Mouse (Mus musculus): Measurements from ENCODE around the gene Adamts8.

Gene Adamts8

GRCm38 (mm10) chr9:30922197-30922894, 20.0 kb upstream of the Adamts8 start, which contains the start of gene Adamts15:
TSS of gene Adamts15 (minus strand) at chr9:30922452.
- DNase-seq (ENCODE audit: low spot score in 2 of 2) = peak; percentile 68 to 73

DNA sequence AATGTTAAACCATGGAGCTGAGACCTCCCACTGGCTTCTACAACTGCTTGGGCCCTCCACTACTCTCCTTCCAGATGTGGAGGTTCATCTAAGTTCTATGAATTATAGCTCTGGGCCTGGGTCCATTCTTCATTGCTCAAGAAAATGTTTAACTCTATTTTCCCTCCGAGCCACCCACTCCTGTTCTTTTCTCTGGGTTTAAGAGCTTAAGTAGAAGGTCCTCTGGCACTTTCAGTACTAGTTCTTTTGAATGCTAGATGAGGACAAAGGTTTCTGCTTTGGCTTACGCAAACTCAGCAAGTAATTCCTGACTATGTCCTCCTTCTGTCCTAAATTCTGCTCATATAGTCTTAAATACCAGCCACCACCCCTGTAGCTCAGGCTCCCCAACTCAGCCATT, 13.6 kb upstream of the Adamts8 start:
- DNase-seq (ENCODE audit: low spot score in 2 of 2) = no peak

- no peak for DNase-seq (ENCODE audit: low spot score in 2 of 2)
These were observed 10.0 kb upstream of the Adamts8 start for GRCm38 (mm10) chr9:30932346-30932745.

DNA sequence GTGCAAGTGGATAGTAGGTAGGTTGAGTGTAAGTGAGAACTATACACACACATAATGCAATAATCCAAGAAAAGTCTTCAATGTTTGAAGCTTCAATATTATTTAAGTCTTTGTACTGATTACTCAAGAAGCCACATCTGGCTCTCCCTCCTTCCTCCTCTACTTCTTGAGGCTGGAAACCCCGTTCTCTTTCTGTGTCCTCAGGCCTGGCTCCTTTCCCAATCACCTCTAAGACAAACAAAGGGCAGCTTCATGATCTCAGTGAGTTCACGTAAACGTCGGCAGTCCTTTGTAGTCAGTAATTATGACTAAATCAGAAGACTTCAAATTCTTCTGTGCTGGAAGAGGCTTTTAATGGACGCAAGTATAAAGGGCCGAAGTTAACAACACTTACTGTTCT, 7.5 kb upstream of the Adamts8 start:
- no peak for DNase-seq (ENCODE audit: low spot score in 2 of 2)

- no peak for DNase-seq (ENCODE audit: low spot score in 2 of 2)
These were observed 5.5 kb upstream of the Adamts8 start for GRCm38 (mm10) chr9:30936674-30937438.

- DNase-seq (ENCODE audit: low spot score in 2 of 2) = peak in 1 of 2 experiments; percentile 82
These were observed 2.0 kb upstream of the Adamts8 start for GRCm38 (mm10) chr9:30940328-30940727.

DNA sequence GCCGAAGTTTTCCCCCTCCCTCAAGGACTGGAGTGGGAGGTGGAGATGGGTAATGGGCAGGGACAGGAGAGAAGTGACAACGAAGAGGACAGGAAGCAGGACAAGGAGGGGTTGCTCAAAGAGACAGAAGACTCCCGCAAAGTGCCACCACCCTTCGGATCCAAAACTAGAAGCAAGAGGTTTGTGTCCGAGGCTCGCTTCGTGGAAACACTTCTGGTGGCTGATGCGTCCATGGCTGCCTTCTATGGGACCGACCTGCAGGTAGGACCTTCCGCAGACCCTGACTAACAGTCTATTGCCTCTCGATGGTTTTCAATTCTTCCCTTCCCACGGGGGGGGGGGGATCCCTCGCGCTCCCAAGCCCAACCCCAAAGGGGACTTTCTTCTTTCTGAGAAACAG, 979 bp downstream of the Adamts8 start:
- no peak for DNase-seq (ENCODE audit: low spot score in 2 of 2)

- DNase-seq (ENCODE audit: low spot score in 2 of 2) = no peak
These were observed 1.9 kb downstream of the Adamts8 start for GRCm38 (mm10) chr9:30944234-30944633.

- DNase-seq (ENCODE audit: low spot score in 2 of 2) = no peak
These were observed 2.9 kb downstream of the Adamts8 start for GRCm38 (mm10) chr9:30945276-30945675.

- no peak for DNase-seq (ENCODE audit: low spot score in 2 of 2)
These were observed 7.1 kb downstream of the Adamts8 start for GRCm38 (mm10) chr9:30949422-30949821.

- no peak for DNase-seq (ENCODE audit: low spot score in 2 of 2)
These were observed 7.6 kb downstream of the Adamts8 start for GRCm38 (mm10) chr9:30949971-30950370.

GRCm38 (mm10) chr9:30950592-30950991, 8.2 kb downstream of the Adamts8 start:
- DNase-seq (ENCODE audit: low spot score in 2 of 2) = no peak

GRCm38 (mm10) chr9:30951461-30951860, 9.1 kb downstream of the Adamts8 start:
- DNase-seq (ENCODE audit: low spot score in 2 of 2) = peak in 1 of 2 experiments; percentile 25

- DNase-seq (ENCODE audit: low spot score in 2 of 2) = no peak
These were observed 10.9 kb downstream of the Adamts8 start for GRCm38 (mm10) chr9:30953287-30953686.

DNA sequence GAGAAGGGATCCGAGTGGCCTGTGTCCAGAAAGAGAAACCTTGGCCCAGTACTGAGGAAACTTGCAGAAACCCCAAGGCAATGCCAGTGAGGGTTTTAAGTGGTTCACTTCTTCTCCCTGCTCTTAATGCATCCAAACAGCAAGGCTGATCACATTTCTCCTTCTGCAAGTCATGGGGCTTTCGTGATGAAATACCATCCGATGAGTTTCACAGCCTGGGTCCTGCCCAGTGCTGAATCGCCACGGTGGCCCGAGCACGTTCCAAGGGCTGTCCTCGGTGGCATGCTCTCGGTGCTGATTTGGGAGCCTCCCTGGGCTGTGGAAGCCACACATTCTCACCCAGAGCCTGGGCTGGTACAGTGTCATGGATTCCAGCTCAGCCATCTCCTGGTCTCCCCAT, 12.9 kb downstream of the Adamts8 start:
- no peak for DNase-seq (ENCODE audit: low spot score in 2 of 2)

- DNase-seq (ENCODE audit: low spot score in 2 of 2) = no peak
These were observed 21.4 kb downstream of the Adamts8 start for GRCm38 (mm10) chr9:30963780-30964179.

DNA sequence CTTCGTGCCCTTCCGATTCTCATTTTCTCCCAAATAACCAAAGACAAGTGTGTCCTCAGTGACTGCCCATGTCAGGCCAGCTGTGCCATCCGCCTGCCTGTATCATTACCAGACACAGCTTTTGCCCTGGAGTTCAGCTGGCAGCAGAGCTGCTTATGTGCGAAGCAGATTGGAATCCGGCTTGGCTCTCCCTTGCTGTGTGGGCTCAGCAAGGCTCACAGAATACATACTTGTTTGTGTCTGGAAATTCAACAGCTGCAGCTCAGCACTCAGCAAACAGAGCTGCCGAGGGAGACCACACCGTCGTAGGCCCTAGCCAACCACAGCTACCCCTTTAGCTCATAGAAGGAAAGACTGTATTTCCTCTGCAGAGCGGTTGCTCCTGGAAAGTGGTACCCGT, 22.3 kb downstream of the Adamts8 start:
- no peak for DNase-seq (ENCODE audit: low spot score in 2 of 2)

- DNase-seq (ENCODE audit: low spot score in 2 of 2) = no peak
These were observed 24.5 kb downstream of the Adamts8 start for GRCm38 (mm10) chr9:30966881-30967280.

DNA sequence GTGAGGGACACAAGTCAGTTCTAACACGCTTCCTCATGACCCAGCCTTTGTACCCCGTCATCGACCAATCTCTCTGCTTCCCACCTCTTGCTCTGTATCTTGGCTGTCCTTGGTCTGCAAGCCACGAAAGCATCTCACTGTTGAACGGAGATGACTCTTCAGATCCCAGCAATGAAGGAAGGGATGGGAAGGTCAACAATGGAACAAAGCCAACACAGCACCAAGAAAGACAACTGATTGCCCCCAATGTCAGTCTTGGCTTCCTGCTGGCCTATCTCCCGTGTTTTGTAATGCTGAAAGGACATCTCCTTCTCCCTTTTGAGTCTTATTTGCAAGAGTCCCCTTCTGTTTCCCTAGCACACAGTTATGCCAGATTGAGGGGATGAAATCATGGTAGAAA, 25.8 kb downstream of the Adamts8 start:
- no peak for DNase-seq (ENCODE audit: low spot score in 2 of 2)

GRCm38 (mm10) chr9:30970001-30970400, 27.6 kb downstream of the Adamts8 start:
- no peak for DNase-seq (ENCODE audit: low spot score in 2 of 2)

DNA sequence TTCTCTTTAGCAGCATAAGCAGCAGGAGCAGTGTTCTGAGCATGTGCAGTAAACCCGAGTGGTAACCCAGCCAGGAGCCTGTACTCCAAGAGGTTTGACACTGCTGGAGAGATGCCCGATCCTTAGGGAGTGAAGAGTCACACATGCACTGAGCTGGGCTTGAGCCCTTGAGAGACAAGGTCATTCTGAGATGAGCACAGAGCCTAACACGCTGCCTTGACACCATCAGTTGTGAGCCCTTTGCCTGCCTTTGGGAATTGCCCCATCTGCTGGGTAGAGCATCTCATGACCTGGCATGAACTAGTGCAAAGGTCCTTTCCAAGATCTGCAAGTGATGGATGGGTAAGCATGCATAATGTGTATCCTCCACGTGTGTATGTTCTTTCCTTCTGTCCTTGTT, 29.6 kb downstream of the Adamts8 start:
- no peak for DNase-seq (ENCODE audit: low spot score in 2 of 2)

DNA sequence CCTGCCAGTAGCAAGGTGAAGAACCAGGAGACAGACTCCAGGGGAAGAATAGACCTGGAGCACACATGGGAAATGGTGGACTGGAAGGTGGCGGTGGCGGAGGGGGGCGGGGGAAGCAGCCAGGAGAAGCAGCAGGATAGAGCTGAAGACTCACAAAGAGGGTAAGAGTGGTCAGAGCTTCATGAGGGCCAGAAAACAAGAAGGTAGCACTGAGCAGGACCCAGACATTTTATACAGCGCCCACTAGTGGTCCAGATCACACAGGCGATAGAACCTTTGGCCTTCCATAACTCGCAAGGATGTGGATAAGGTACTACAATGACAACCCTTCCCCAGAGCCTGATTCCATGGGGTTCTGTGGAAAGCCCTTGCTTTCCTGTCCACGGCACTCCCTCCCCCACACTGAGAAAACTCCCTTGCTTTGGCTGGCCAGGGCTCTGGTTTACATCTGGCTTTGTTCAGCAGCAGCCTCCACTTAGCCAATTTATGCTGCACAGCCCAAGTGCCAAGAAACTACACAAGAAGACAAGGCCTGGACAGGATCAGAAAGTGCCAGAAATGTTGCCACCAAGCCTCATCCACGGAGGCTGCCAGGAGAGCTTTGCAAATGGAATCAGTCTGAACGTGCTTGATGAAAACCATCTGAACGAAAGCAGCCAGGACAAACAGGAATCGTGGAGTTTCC, 34.1 kb downstream of the Adamts8 start:
- DNase-seq (ENCODE audit: low spot score in 2 of 2) = peak; percentile 19 to 43

DNA sequence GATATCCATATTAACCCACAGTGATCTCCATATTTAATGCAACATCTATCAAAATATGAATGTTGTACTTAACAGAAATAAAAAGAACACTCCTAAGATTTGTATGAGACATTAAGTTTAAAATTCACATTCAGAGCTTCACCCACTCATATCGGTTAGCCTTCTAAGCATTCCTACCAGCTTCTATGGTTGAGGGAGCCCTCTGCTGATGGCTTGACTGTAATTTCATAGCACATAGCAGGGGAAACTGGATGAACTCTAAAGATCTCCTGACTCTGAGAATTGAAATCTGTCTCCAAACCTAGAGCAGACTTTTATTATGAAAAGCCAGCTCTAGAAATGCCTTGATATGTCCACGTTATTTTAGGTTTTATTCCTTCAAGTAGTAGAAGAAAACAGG, 38.1 kb downstream of the Adamts8 start:
- no peak for DNase-seq (ENCODE audit: low spot score in 2 of 2)
